Mouse (Mus musculus) CD8-positive naive resting alpha-beta T cell, adult 2 months (primary cell): ENCODE measurements around the gene Klhl12.
"Not testable (repeated sequence)": the region's sequence is repeated elsewhere in the genome, so short reads cannot be mapped to it uniquely, and the experiment has no call there.

Experiments used
- DNase-seq, 2 experiments: peaks; one replicate each; pipeline ENCODE4 v3.0.0; 2022; ENCODE audit warnings: low read depth in 2 of 2, low spot score in 2 of 2

The Klhl12 gene

DNA sequence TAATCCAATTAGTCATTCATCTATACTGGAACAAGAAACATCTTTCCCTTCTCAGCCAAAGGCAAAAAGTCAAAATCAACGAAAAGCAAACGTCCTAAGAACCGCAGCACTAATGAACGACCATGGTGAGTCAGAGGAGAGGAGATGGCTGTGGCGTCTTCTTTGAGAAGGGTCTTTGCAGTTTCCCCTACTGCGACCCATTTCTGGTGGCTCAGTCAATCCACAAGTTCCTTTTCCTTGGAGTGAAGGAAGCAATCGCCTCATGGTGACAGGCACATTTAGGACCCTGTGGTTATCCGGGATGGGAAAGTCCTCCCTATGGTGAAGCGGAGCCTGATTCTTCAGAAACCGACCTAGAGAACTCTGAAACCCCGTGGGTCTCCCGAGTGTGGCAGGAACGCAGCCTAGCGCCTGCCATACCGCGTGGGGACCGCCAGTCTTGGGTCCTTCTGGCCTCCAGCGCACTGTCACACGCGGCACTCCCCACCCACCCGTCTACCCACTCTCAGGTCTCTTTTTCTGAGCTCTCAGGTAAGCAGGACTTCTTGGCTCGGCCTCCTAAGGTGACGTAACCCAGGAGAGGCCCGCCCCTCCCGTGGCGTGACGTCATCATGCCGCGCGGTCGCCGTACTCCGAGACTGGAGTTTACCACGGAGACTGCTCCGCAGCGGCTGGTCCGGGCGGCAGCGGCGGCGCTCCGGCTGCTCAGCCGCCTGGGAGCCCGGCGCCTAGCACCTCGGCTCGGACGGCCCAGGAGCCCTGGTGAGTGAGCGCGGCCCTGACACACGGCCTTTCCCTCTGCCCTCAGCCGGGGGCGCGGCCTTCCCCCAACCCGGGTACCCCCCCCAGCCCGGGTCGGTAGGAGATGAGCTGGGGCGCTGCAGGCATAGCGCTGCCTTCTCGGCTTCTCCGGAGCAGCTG is at the start of gene Klhl12:
Gene Klhl12 (plus strand): TSS at position 628 of the 921 bp plus-strand sequence.
- peak; percentile 94 to 98 for DNase-seq

- no peak for DNase-seq
These were observed 48.9 kb upstream of the Klhl12 start for GRCm38 (mm10) chr1:134406414-134406771.

GRCm38 (mm10) chr1:134408080-134408479 is 47.3 kb upstream of the Klhl12 start:
- no peak for DNase-seq

GRCm38 (mm10) chr1:134411706-134412629 is 43.4 kb upstream of the Klhl12 start:
- no peak for DNase-seq

DNA sequence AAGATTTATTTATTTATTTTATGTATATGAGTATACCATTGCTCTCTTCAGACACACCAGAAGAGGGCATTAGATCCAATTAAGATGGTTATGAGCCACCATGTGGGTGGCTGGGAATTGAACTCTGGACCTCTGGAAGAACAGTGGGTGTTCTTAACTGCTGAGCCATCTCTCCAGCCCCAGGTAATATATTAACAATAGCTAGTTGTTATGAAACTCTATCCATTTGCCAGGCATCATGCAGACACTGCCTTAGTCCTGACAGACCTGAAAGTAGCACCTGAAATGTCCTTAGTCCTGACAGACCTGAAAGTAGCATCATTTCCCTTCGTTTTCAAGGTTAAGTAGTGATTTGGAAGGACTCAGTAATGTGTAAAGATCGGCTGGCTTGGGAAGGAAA is 41.3 kb upstream of the Klhl12 start:
- DNase-seq, result no peak

DNA sequence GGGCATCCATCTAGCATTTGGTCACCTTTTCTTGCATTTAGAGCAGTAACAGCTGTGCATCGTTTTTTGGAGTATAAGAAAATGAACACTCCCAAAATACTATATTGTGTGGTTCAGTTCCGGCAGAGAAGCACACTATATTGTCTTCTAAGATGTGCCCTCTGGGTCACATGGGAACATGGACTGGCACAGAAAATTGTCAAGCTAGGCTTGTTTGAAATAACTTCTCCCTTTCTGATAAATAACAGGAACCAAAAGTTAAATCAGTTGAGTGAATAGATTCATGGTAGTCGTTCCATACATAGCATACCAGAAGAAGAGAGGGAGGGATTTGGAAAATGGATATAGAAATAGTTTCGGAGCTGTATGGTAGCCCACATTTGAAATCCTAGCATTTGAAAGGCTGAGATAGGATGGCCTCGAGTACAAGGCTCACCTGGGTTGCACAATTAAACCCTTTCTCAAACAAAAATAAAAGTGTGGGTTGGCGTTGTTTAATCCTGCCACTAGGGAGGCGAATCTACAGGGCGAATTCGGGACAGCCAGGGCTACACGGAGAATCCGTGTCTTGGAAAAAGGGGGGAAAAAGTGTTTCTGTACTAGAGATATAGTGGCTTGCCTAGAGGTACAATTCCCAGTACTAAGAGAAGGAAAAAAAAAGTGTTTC is 40.7 kb upstream of the Klhl12 start:
- no peak for DNase-seq

DNA sequence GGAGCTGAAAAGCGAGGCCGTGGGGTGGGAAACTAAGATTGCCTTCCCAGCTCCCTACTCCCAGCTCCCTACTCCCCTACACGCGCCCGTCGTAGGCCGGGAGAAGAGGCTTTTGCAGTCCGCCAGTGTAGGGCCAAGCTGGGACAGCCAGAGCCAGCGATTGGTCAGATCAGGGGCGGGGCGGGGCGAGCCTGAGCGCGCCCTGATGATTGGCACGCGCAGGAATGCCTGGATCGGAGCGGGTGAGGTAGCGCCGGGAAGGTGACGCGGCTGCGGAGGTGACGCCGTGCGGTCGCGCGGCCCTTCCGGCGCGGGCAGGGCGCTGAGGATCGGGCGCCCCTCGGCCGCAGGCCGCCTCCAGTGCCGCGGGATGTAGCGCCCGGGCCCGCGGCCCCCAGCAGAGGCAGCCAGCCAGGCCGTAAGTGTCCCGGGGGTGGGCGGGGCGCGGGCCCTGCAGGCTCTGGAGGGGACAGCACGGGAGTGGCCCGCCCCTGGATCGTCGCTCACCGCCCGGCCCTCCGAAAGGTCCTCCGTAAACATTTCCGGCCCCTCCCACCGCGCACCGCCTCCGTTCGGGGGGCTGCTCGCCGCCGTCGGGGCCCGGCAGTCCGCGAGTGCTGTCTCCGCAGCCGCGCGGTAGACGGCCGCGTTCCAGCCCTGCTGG is 40.0 kb upstream of the Klhl12 start, which contains the start of gene Adipor1:
Gene Adipor1 (plus strand): TSS at position 211 of the 664 bp plus-strand sequence.
- peak; percentile 81 to 83 for DNase-seq

- no peak for DNase-seq
These were observed 36.8 kb upstream of the Klhl12 start for GRCm38 (mm10) chr1:134418414-134418975.

GRCm38 (mm10) chr1:134419176-134419575 is 36.2 kb upstream of the Klhl12 start:
- no peak for DNase-seq

- no peak for DNase-seq
These were observed 35.4 kb upstream of the Klhl12 start for GRCm38 (mm10) chr1:134419751-134420458.

- no peak for DNase-seq
These were observed 31.4 kb upstream of the Klhl12 start for GRCm38 (mm10) chr1:134423911-134424310.

GRCm38 (mm10) chr1:134426289-134426688 is 29.0 kb upstream of the Klhl12 start:
- DNase-seq, result no peak

DNA sequence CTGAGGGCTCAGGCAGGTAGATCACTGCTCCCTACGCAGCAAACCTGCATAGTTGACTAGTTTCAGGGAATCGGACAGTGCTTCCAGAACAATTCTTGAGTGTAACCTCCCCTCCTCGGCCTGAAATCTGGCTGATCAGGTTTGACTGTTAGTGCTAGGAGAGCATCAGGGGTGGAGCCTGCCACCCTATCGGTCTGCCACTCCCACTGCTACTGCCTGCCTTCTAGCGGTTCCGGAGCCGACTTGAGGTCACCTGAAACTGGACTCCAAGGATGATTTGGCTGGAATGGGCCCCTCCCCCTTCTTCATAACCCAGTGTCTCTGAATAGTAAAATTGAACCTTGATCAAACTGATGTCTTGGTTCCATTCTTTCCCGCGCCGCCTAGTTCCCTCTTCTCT is 22.3 kb upstream of the Klhl12 start:
- no peak for DNase-seq

- no peak for DNase-seq
These were observed 21.9 kb upstream of the Klhl12 start for GRCm38 (mm10) chr1:134433473-134433872.

DNA sequence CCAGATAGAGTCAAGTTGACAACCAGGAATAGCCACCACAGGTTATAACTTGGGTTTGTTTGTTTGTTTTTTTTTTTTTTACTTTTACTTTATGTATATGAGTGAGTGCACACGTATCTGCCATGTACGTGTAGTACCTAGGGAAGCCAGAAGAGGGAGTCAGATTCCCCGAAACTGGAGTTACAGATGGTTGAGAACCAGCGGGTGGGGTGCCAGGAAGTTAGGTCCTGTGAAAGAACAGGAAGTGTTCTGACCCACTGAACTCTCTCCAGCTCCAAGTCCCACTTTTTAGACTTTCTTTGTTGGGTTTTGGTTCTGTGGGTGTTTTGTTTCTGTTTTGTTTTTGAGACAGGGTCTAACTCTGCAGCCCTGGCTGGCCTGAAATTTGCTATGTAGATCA is 19.9 kb upstream of the Klhl12 start:
- no peak for DNase-seq

- DNase-seq, result no peak
These were observed 14.9 kb upstream of the Klhl12 start for GRCm38 (mm10) chr1:134440437-134440836.

GRCm38 (mm10) chr1:134441737-134442136 is 13.6 kb upstream of the Klhl12 start:
- not testable (repeated sequence) for DNase-seq

DNA sequence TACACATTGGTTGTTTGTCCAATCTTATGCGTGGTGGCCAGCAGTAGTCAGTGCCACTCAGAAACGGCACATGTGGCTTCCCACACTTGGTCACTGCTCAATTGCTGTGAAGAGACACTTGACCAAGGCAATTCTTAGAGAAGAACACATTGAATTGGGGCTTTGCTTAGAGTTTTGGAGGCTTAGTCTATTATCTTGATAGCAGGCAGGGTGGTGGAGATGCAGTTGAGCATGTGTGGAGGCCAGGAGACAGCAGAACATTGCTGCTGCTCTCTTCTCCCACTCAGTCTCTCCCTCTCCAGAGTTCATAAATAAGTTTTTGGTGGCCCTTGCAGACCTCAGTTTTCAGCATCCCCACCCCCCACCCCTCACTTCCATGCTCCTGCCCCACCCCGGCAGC is 12.9 kb upstream of the Klhl12 start:
- DNase-seq, result no peak

DNA sequence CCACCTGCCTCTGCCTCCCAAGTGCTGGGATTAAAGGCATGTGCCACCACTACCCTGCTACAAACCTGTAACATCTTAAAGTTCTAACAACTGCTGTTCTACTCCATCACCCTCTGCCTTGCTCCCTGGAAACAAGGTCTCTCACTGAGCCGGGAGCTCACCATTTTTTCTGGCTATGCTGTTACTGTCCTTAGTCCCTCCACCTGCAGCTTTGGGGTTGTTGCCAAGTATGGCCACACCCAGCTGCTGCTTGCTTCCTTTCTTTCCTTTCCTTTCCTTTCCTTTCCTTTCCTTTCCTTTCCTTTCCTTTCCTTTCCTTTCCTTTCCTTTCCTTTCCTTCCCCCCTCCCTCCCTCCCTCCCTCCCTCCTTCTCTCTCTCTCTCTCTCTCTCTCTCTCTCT is 12.0 kb upstream of the Klhl12 start:
- DNase-seq, result not testable (repeated sequence)

DNA sequence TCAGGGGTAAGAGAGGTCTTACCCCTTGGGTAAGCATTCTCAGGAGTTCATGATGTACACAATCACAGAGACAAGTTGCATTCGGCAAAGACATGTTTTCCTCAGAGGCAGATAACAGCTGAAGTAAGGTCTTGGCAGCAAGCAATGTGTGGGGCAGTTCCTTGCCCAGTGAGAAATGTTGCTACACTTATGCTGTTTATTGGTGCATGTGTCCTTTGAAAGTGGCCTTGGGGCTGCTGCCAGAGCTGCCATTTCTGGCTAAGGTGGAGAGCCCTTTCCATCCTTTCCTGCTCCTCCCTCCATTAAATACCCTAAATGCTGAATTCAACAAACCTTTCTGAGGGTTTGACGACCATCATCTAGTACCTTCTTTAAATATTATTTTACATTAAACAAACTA is 9.9 kb upstream of the Klhl12 start:
- DNase-seq, result no peak
